Mouse (Mus musculus): ENCODE data around the gene Luc7l.
A peak's percentile ranks its signal among the peaks of the same experiment; 100 is the strongest.

GRCm38 (mm10) chr17:26314291-26314690 is 61.6 kb downstream of the Luc7l start:
- TF ChIP-seq POLR2A (IDR thresholded peaks at IDR 0.05; ENCODE audit: low read depth, low read length) (no peak), CTCF (IDR thresholded peaks at IDR 0.05; ENCODE audit: extremely low read depth, insufficient read depth, insufficient read length, insufficient replicate concordance) (peak; percentile 23; the same call in 1 of the 2 replicates)

Data from spleen, adult 2 months (tissue).